Mouse (Mus musculus) layer of hippocampus, adult 18-20 months (tissue): Measurements from ENCODE around the gene Pxdn. TPM values are rescaled to one million over a fixed set of nuclear protein-coding genes. Genes with fewer than 3 reads are reported as not detected.

Source experiments
- DNase-seq, 2 experiments: peaks; one replicate each; pipeline ENCODE4 v3.0.0; 2022; ENCODE audit warnings: low spot score in 2 of 2
- long read RNA-seq: library from polyadenylated mRNA; stranded (forward); transcript quantifications from one replicate; pipeline ENCODE4 v2.0.0, GENCODE M21; 2021
- total RNA-seq, 2 experiments: library from RNA; stranded (reverse); gene quantifications; 2 replicates each; pipeline ENCODE4 v1.2.3; 2021

Gene Pxdn
- 10 to 100 TPM; 63.4 to 68.9 TPM for total RNA-seq
- long read RNA-seq, full-length matches to known transcripts, result 8 of 22 reads
- long read RNA-seq, partial matches to known transcripts, result 6 of 22 reads
- long read RNA-seq, other reads (novel, unspliced or antisense), result 8 of 22 reads

DNA sequence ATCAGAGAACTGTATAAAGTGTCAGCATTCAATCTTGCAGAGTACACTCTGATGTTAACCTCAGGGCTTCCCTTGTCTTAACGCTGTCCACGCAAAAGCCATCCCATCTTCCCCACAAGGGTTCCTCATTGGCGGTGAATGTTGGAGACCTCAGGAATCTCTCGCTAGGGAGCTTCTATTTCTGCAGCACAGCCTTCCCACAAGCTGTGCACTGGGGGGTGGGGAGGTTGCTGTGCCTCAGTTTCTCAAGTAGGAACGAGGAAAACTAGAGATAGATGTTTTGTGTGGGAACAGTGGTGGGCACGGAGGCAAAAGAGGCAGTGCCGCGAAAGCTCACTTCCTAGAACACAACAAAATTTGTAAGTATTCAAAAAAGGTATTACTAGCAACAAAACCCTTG lies at the start of gene Pxdn:
Gene Pxdn, plus strand, starts transcription at position 301 of the 400 bp plus-strand sequence.
- no peak for DNase-seq

DNA sequence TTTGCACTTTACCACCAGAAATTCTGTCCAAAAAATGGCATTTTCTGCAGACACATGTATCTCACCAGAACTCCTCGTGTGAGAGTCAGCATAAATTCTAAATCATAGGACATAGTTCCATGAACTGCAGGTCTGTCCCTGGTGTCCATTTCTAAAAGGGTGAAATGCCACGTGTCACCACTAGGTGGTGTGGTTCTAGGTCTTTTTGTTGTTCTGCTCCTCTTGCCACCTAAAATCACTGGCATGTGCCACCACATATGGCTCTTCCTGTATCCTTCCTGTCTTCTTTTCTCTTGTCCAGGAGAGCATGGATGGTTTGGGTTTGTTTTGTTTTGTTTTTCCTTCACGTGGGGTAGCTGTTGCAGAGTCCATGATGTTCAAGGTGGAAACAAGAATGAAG lies 42.7 kb upstream of the Pxdn start:
- peak in 1 of 2 experiments; percentile 67 for DNase-seq

DNA sequence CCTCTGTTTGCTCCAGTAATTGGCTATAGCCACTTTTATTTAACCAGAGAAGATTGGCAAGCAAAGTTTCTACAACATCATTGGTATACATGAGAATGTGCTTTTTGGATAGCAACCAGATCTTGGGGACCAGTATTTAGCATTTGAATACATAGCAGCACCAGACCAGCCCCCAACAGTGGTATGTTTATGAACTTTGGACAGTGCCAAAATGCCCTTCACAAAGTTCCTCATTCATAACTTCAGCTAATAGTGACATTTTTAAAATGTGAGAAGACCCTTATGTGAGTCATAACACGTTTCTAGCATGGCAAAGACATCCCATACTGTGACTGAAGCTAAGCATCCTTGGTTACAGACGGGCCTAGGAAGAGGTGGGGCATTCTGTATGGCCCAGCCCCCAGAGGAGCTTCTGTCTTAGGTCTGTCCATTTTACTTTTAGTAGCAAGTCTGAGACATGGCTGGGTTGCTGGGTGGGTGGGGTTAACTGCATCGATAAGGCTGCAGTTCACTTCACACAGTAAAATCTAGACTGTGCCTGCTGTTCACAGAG lies 39.8 kb upstream of the Pxdn start:
- DNase-seq, result no peak

DNA sequence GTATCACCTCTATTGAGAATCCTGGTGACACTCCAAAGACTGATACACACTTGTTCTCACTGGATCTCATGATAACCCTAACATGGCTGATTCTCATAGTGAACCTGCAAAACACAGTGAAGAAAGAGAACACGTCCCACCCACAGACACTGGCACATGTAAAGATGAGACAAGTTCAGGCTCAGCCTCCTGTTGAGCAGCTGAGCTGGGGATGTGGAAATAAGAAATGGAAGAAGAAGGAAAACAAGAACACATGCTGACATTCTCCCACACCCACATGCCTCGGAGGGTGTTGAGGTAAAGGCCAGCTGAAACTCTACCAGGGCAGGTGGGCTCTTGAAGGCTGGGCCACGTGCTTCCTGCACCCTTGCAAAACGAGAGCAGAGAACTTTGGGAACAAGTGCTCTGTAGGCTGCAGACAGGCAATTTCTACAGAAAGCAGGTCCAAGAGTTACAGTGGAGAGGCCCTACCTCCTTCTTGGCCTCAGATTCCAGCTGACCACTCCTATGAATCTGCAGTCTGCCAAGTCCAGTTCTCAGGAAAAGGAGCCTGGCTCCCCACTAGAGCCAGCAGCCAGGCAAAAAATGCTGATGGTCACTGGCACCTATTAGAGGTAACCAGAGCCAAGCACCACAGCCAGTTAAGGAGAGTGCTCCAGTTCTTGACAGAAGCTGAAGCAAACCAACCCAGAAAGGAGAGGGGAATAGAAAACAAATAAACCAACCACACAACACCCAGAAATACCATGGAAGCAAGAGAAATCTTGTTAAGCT lies 33.1 kb upstream of the Pxdn start:
- DNase-seq, result peak in 1 of 2 experiments; percentile 44

DNA sequence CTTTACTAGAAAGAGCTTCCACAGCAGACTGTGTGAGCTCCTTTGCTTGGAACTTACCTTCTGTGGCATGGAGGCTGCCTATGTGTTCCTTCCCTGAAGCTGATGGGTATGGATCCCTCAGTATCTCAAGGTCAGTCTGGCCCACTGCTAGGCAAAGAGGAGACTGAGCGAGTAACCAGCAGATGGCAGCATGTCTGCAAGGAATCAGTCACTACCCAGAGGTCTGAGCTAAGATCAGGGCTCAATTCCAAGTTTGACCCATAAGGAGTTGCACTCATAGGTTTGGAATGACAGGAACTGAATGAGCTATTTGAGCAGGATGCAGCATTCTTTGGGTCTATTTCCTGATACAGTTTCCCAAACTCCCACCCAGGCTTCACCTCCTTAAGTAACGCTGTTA lies 30.4 kb upstream of the Pxdn start:
- peak in 1 of 2 experiments; percentile 61 for DNase-seq

DNA sequence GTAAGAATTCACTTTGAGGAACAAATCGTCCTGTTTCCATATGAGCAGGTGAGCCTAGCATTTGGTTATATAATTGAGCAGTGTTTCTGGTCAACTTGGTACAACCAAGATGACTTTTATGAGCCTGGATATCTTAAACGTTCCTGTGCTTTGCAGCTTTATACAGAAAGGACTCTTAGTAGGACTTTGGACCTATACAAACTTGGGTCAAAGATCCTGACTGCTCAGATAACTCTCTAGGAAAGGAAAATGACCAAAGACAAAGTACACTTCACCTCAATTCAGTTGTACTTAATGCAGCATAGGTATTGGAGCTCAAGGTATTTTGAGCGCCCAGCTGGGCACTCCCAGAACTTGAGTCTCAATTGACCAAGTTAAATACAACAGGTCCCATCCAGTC lies 21.3 kb upstream of the Pxdn start:
- DNase-seq, result no peak

DNA sequence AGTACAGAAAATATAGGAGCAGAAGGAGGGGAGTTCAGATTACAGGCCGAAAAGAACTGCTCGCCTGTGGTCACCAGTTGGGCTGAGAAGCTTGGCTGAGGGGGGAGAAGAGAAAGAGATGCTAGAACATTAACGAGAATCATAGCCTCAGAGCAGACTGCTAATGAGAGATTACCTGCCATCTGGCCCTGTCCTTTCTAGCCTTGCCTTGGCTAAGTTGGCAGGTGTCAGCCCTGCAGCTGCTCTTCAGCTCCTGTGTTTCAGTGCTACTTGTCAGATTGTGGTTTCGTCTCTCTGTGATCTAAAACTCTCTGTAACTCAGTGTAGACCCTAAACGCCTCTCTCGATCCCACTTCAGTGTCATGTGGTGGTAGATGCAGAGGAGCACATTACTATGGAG lies 20.6 kb upstream of the Pxdn start:
- DNase-seq, result no peak

DNA sequence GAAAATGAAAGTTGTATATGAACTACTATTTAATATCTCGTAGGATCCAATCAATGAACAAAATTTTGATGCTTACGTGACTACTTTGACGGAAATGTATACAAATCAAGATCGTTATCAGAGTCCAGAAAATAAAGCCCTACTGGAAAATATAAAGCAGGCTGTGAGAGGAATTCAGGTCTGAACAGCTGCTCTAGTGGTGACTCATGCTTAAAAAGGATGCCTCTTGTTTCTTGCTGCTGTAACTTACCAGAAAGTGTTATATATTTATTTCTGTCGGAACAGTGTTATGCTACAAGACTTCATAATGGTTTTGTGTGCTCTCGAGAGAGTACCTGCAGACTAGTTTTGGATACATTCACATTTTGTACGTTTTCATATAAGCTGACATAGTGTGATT lies 17.1 kb upstream of the Pxdn start:
- no peak for DNase-seq

DNA sequence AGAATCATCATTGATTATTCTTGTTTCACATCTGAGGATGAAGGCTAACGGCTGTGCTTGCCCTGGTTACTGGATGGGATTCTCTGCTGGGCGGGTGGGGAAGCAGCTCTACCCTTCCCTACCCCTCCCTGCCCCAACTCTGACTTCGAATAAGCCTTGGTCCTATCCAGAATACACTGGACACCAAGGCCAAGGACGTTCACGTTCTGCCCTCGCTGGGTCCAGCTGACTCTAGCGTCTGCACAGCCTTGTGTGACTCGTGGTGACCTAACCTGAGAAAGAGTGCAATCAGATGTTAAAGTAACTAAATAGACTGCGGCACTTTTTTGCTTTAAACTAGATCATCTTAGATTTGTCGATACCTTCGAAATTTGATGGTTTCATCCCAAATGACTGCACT lies 15.9 kb upstream of the Pxdn start:
- DNase-seq, result no peak

DNA sequence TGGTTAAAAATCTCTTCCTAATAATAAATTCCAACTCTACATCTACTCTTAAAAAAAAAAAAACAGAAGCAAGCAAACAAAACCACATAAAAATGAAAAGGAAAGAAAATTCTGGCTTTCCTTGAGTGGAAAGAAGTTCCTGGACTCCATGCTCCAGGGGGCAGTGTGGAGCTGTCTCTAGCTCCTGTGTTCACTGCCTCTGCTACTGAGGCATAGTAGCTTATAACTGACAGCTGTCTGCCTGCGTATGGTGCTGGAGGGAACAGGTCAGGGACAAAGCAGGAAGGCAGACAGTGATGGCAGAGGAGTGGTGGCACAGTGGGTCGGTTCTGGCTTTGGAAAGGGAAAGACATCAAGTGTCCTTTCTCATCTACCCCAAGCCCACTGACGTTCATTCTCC lies 10.5 kb upstream of the Pxdn start:
- peak in 1 of 2 experiments; percentile 77 for DNase-seq

DNA sequence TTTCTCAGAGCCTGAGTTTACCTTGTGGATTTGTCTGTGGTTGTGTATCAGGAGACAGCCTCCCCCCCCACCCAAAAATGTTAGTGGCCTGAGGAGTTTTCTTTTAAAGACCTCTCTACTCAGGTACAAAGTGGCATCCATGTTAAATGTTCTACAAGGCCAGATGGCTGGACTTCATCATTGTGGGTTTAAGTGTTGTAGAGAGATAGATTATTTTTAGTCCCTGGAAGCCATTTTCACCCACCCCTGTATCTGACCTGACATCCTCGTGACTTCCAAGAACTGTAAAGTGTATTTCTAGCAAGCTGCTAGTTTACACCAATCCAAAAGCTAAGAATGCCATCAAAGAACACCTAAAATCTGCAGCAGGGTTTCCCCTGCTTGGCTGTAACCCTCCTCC lies 6.8 kb upstream of the Pxdn start:
- no peak for DNase-seq

DNA sequence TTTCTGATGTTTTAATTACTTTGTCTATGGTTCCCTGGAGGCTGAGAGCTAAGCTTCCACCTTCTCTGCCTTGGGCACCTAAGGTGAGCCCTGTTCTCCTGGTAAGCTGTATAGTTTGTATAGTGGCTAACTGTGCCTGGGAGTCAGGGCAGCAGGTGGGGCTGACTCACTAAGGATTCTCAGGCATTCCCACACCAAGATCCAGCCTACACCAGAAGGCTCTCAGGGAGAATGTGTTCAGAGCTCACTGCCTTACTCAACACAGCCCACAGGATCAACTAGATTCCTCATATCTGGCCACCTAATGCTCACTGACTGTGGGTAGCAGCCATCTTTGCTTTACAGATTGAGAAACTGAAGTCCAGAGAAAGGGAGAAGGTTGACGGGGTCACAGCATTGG lies 4.5 kb upstream of the Pxdn start:
- DNase-seq, result no peak

DNA sequence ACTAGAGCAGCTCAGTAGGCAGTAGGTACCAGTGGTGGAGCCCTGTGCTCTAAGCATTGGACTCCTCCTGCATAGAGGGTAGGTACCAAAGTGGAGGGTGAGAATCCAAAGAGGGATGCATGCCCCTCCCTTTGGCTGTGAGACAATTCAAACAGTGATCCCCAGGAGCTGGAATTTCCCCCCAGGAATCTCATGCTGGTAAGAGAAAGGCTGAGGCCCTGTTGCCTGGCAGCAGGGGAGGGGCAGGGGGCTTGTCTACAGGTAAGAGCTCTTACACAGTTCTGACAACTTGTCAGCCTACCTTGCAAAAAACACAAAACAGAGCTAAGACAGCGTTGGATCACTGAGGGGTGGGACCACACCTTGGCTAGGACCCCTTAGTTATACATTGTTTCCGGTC lies 3.9 kb upstream of the Pxdn start:
- DNase-seq, result no peak

DNA sequence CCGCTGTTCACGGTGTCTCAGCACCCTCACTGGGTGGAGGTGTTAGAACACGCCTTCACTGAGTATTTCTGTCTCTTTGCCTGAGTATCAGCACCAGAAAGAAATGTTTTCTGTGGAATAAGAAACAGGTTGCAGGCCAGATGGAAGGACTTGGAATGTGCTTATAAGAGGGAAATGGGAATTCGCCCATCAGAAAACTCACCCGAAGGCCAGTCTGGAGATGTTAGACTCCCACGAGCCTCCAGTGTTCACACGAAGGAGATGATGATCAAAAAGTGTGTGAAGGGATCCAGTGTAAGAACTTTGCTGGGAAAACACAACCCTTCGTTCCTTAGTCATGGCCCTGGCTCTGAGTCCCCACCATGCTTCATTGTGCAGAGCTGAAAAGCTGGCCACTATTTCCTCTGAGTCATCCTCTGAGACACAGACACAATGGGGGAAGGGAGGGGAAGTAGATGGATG lies 3.3 kb upstream of the Pxdn start:
- peak; percentile 64 to 82 for DNase-seq

DNA sequence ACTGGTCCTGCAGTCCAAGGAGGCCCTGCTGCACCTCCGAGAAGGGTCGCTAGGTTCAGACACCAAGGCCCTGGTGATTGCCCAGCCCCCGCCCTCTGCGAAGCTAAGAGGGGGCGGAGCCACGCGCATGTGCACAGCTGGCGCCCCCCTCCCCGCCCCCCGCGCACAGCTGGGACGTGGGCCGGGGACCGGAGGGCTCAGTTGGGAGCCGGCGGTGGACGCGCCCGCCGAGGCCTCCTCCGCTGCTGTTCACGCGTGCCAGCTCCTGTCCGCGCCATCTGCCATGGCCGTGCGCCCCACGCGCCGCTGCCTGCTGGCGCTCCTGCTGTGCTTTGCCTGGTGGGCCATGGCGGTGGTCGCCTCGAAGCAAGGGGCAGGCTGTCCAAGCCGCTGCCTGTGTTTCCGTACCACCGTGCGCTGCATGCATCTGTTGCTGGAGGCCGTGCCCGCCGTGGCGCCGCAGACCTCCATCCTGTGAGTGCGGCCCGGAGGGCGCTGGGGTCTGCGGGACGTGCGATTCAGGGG lies 505 bp downstream of the Pxdn start:
- DNase-seq, result peak; percentile 64 to 66

DNA sequence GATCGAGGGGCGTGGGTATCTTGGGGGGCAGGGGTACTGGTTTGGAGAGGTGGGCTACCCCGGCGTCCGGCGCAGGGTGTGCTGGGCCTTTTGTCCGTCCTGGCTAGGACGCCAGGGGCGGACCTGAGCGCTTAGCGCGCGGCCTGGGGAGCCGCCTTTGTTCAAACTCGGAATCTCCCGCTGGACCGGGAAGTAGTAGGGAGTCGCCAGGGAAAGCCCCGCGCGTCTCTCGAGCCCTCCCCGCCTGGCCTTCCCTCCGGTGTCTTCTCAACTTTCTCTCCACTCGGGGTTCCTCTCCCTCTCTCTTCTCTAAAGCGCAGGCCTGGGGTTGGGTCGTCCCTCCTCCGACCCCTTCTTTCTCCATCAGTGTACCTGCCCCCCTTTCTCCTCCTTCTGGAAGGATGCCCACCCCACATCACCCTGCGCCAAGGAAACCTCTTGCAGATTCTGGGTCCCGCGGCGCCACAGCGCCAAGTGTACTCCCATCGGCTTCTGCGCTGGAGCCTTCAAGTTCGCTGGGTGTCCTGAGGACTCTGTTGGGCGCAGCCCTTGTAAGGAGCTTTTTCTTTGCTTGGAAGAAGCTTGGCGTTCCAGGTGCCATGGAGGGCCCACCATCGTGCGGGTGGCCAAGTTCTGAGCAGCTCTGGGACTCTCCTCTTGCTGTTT lies 1.1 kb downstream of the Pxdn start:
- peak; percentile 30 to 64 for DNase-seq

DNA sequence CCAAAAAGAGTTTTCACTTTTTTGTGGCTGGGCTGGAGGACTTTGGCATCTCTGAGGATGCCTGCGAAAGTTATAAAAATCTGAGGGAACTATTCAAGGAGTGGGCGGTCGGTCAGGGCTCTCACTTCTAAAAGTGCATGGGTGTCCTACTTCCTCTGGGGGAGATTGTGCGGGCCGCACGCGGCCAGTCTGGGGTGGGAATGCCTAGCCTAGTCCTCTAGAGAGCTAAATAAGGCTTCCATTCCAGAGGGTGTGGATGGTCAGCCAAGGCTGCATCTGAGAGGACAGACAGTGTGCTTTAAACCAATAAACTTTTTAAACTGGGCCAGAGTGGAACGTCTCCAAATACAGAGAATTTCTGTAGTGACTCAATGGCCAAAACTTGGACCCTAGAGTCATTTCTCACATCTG lies 1.9 kb downstream of the Pxdn start:
- no peak for DNase-seq

DNA sequence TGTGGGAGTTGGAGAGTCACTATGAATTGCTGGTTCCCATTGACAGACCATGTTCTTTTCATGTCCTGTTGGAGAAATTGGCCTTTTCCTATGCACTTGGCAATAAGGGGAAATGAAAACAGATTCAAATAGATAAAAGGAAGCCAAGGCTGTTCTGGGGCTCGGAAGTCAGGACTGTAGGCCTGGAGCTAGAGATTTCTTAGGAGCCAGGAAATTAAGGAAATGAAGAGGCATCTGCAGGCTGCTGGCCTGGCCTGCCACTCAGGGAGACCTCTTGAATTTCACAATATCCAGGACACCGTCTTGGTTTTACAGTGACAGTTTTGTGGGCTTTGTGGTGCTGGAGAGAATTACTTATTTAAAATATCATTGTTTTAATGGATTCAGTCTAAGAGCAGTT lies 5.0 kb downstream of the Pxdn start:
- no peak for DNase-seq

DNA sequence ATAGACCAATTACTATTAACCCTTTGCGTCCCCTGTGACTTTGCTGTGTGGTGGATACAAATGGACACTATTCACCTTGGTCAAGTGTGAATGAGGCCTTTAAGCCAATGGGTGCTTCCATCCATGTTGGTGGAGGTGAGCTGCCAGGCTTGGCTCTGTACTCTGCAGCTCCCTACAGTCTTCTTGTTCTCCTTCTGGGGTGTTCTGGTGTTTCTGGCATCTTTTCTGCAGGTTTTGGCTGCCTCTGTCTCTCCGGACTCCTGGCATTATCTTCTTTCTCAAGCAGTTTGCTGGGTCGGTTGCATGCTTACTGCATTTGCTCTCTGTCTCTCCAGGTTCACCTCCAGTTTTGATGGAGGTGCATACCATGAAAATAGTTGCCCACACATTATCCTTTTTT lies 7.2 kb downstream of the Pxdn start:
- no peak for DNase-seq

DNA sequence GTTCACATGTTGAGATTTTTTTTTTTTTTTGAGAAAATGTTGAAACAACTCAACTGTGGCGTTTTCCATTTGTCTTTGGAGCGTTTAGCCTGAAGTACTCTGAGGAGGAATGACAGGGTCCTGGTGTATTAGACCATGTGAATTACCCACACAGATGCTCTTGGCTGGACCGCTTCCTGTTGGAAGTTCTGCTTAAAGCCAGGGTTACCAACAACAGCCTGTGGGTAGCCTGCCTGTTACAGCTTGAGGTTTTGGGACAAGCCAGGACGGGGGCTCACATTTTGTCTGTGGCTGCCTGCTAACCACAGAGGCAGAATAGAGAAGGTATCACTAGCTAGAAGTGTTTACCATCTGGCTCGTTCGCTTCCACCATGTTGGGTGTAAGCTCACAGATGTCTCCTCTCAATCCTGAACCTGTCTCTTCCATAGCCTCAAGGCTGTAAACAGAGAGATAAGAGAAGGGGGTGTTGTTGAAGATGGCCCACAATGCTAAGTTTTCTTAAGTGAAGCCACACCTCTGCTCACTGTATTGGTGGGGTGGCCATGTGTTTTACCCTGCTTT lies 7.9 kb downstream of the Pxdn start:
- no peak for DNase-seq

DNA sequence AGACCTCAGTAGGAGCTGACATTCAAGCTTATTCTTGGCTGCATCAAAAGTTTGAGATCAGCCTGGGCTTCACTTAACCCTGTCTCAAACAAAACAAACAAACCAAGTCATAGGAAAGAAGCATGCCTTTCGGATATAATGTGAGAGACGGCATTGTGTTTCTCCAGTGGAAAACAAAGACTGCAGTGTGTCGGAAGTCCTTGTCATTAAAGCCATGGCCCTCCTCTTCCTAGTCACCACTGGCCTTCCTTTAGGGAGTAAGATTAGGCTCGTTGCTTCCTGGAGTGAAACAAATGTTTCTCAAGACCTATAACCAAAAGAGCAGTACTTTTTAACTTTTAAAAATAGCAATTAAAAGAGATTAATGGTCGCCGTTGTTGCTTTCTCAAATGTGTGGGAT lies 13.6 kb downstream of the Pxdn start:
- no peak for DNase-seq

DNA sequence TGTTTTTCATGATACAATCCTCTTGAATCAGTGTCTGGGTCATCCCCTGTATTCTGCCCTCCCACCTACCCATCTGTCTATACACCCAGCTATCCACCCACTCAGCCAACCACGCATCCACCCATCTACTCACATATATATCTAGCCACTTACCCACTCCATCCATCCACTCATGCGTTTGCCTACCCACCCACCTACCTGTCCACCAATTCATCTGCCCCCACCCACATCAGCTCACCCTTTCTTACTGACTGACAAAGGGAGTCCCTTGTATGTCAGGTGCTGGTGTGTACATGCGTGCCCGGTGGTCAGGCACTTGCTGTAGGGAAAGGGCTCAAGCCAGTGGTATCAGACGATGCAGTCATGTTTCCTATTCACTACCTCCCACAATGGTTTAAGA lies 14.1 kb downstream of the Pxdn start:
- peak in 1 of 2 experiments; percentile 20 for DNase-seq
